Comparison of ENCODE assay signal across 8 mouse cellular contexts in genomic region chr4:124936613-124937471, GRCm38 (mm10). TPM values are rescaled to one million over a fixed set of nuclear protein-coding genes. Genes with fewer than 3 reads are reported as not detected.
DNase-seq lines count a peak whose midpoint lies in the region; ATAC-seq and TF ChIP-seq lines count a peak whose summit lies in the region.

Gene 9930104L06Rik (plus strand): TSS chr4:124937048.

- DNase-seq in 416B (ENCODE audit: low read depth), result peak; percentile 99
- peak; percentile 98 for DNase-seq in heart, adult 8-10 months (ENCODE audit: low spot score)
- DNase-seq in kidney, adult 9 months, result peak; percentile 97
- peak; percentile 99 for DNase-seq in limb, embryonic 14.5 days (ENCODE audit: low spot score)
- DNase-seq in midbrain, postnatal 0 days (ENCODE audit: low spot score), result peak; percentile 99
- peak; percentile 82 to 92 for DNase-seq in spleen, postnatal 14 days (ENCODE audit: low spot score in 2 of 2)

- peaks cover 1% of the 10 kb centered on the region; the same call in 1 of the 2 replicates for H3K4me1 ChIP-seq in bone marrow, adult 2 months (ENCODE audit: control insufficient read depth, insufficient read depth, low read length)
- peaks cover 25% of the 10 kb centered on the region for H3K4me1 ChIP-seq in embryonic facial prominence, embryonic 15.5 days
- H3K4me1 ChIP-seq in limb, embryonic 14.5 days (ENCODE audit: control insufficient read depth, insufficient read depth, low read length), result peaks cover 10% of the 10 kb centered on the region
- peaks cover 3% of the 10 kb centered on the region for H3K4me1 ChIP-seq in midbrain, postnatal 0 days (ENCODE audit: insufficient read depth, low read length)

- H3K9me3 ChIP-seq in embryonic facial prominence, embryonic 15.5 days (replicated peaks), result no peaks in the 10 kb centered on the region
- H3K9me3 ChIP-seq in limb, embryonic 14.5 days (ENCODE audit: control insufficient read depth, low read length), result no peaks in the 10 kb centered on the region
- no peaks in the 10 kb centered on the region for H3K9me3 ChIP-seq in midbrain, postnatal 0 days (ENCODE audit: low read length)

- H3K27me3 ChIP-seq in embryonic facial prominence, embryonic 15.5 days, result no peaks in the 10 kb centered on the region
- no peaks in the 10 kb centered on the region for H3K27me3 ChIP-seq in limb, embryonic 14.5 days (ENCODE audit: control insufficient read depth, insufficient read depth, low read length)
- H3K27me3 ChIP-seq in midbrain, postnatal 0 days (ENCODE audit: insufficient read depth, low read length), result no peaks in the 10 kb centered on the region

- peak within 1 kb of the TSS; percentile 89 for H3K4me2 ChIP-seq in embryonic facial prominence, embryonic 15.5 days (replicated peaks)
- peak within 1 kb of the TSS; percentile 70 for H3K4me2 ChIP-seq in limb, embryonic 14.5 days (replicated peaks; ENCODE audit: low read depth, low read length, severe bottlenecking)
- peak within 1 kb of the TSS; percentile 91 for H3K4me2 ChIP-seq in midbrain, postnatal 0 days (ENCODE audit: low read depth, low read length, poor library complexity, severe bottlenecking)

- under 1% methylated on average over 52 of the region's 52 CpGs for WGBS in bone marrow, adult 2 months
- WGBS in embryonic facial prominence, embryonic 15.5 days, result under 1% methylated on average over 52 of the region's 52 CpGs
- under 1% methylated on average over 52 of the region's 52 CpGs for WGBS in limb, embryonic 14.5 days
- under 1% methylated on average over 52 of the region's 52 CpGs for WGBS in midbrain, postnatal 0 days

- TF ChIP-seq CTCF in bone marrow, adult 2 months (IDR thresholded peaks at IDR 0.05; ENCODE audit: control insufficient read depth, insufficient read depth, low read length), result no peak
- no peak for TF ChIP-seq CTCF in midbrain, postnatal 0 days (IDR thresholded peaks at IDR 0.05)

- H3K27ac ChIP-seq in bone marrow, adult 2 months (ENCODE audit: control insufficient read depth, insufficient read depth, low read depth, low read length, poor library complexity), result peak within 1 kb of the TSS; percentile 39
- H3K27ac ChIP-seq in embryonic facial prominence, embryonic 15.5 days (replicated peaks), result peak within 1 kb of the TSS; percentile 60
- no peak within 1 kb of the TSS for H3K27ac ChIP-seq in limb, embryonic 14.5 days (replicated peaks; ENCODE audit: low read depth, low read length)
- no peak within 1 kb of the TSS for H3K27ac ChIP-seq in midbrain, postnatal 0 days (ENCODE audit: low read depth, low read length)

- H3K9ac ChIP-seq in embryonic facial prominence, embryonic 15.5 days, result peak within 1 kb of the TSS; percentile 74
- peak within 1 kb of the TSS; percentile 66 for H3K9ac ChIP-seq in limb, embryonic 14.5 days (ENCODE audit: low read depth, low read length, severe bottlenecking)
- H3K9ac ChIP-seq in midbrain, postnatal 0 days (replicated peaks; ENCODE audit: low read length, poor library complexity, severe bottlenecking), result peak within 1 kb of the TSS; percentile 56

- ATAC-seq in embryonic facial prominence, embryonic 15.5 days (ENCODE audit: insufficient number of reproducible peaks, low FRiP score, low TSS enrichment, low read depth), result peak; percentile 97
- peak; percentile 100 for ATAC-seq in limb, embryonic 14.5 days (ENCODE audit: low FRiP score, low read depth)
- peak; percentile 99 for ATAC-seq in midbrain, postnatal 0 days (ENCODE audit: low FRiP score)

- H3K4me3 ChIP-seq in bone marrow, adult 2 months (replicated peaks; ENCODE audit: control insufficient read depth, low read depth, low read length), result peak within 1 kb of the TSS; percentile 93
- peak within 1 kb of the TSS; percentile 88 for H3K4me3 ChIP-seq in embryonic facial prominence, embryonic 15.5 days (replicated peaks)
- peak within 1 kb of the TSS; percentile 77 for H3K4me3 ChIP-seq in limb, embryonic 14.5 days (replicated peaks; ENCODE audit: low read length)
- peak within 1 kb of the TSS; percentile 58 for H3K4me3 ChIP-seq in midbrain, postnatal 0 days (ENCODE audit: low read depth, low read length)

- peak; percentile 65; the same call in 1 of the 2 replicates for TF ChIP-seq POLR2A in bone marrow, adult 2 months (IDR thresholded peaks at IDR 0.05; ENCODE audit: borderline replicate concordance, control insufficient read depth, low read depth, low read length)
- TF ChIP-seq POLR2A in limb, embryonic 14.5 days (IDR thresholded peaks at IDR 0.05; ENCODE audit: borderline replicate concordance, extremely low read depth, insufficient read depth, insufficient read length), result peak; percentile 32; the same call in 1 of the 2 replicates

- H3K36me3 ChIP-seq in embryonic facial prominence, embryonic 15.5 days, result peaks cover 26% of the 10 kb centered on the region
- peaks cover 19% of the 10 kb centered on the region; the same call in 1 of the 2 replicates for H3K36me3 ChIP-seq in limb, embryonic 14.5 days (ENCODE audit: control insufficient read depth, insufficient read depth, low read length)
- 0 out of 2 replicates have a peak, but pooled peaks cover 8% of the 10 kb centered on the region for H3K36me3 ChIP-seq in midbrain, postnatal 0 days (ENCODE audit: insufficient read depth, low read length)

RNA-seq across cellular contexts. Expression of gene 9930104L06Rik, which starts in this region (rescaled TPM):
- polyA plus RNA-seq in bone marrow, adult 2 months (2011; ENCODE audit: insufficient read depth, insufficient read length, low replicate concordance, missing spikeins), result 5.8 and 7.6 TPM in 2 replicates
- 12.4 and 16.7 TPM in 2 replicates for polyA plus RNA-seq in embryonic facial prominence, embryonic 15.5 days (2015; fragmentation: Nextera tagmentation; extraction: Ambion mirVana)
- total RNA-seq in heart, adult 8-10 months (2022), result 10 to 100 TPM in 1 of 4 experiments, 1 to 10 TPM in 3; 5.8 to 11.1 (median 8.7) TPM
- 25.8 and 28.3 TPM in 2 replicates for polyA plus RNA-seq in limb, embryonic 14.5 days (2012; rRNA removed)
- polyA plus RNA-seq in limb, embryonic 14.5 days (2014; fragmentation: Nextera tagmentation; extraction: Ambion mirVana), result 3.2 and 4.7 TPM in 2 replicates
- total RNA-seq in midbrain, postnatal 0 days (2014; rRNA removed), result 15.6 and 21.7 TPM in 2 replicates
- polyA plus RNA-seq in midbrain, postnatal 0 days (2015; fragmentation: Nextera tagmentation; extraction: Ambion mirVana), result 8.9 and 9.3 TPM in 2 replicates

Comparison
In these comparisons a context has a peak if more than half of its experiments do, and no peak if none do; other contexts are left out.
1. H3K27ac ChIP-seq: peak in bone marrow, adult 2 months (single experiment) and embryonic facial prominence, embryonic 15.5 days (single experiment); none in limb, embryonic 14.5 days (single experiment) and midbrain, postnatal 0 days (single experiment).
2. Peak in every context shown above with its lines, with median percentiles within 50 percentile points of each other: DNase-seq, H3K4me3 ChIP-seq, ATAC-seq, H3K4me2 ChIP-seq and H3K9ac ChIP-seq.